Mouse (Mus musculus) MEL (cell line): ENCODE data around the gene Fgfr2. TPM values are rescaled to one million over a fixed set of nuclear protein-coding genes. Genes with fewer than 3 reads are reported as not detected.
A peak's percentile ranks its signal among the peaks of the same experiment; 100 is the strongest.

Experiments
- DNase-seq: peaks from one replicate; pipeline ENCODE4 v3.0.0; 2011; ENCODE audit warnings: low read depth, low spot score
- H3K27ac ChIP-seq: 2 replicates; pipeline ENCODE4 v1.5.1; 2012; ENCODE audit warnings: low read depth, mild to moderate bottlenecking, control low read depth, low read length, moderate library complexity; ENCODE audit not compliant: control insufficient read depth
- H3K27me3 ChIP-seq, 2 experiments: fragments of 150-350 bp in 1 of 2; sonication (generic) in 1 of 2; 2 replicates each; pipeline ENCODE4 v1.6.1; 2012; ENCODE audit warnings: low read length in 2 of 2, mild to moderate bottlenecking in 2 of 2, improper control_type of control experiment in 1 of 2, moderate library complexity in 1 of 2; ENCODE audit not compliant: insufficient read depth in 2 of 2, control insufficient read depth in 1 of 2
- H3K36me3 ChIP-seq, 2 experiments: 2 replicates each; pipeline ENCODE4 v1.6.1; 2012 to 2014; ENCODE audit warnings: low read length in 2 of 2, improper control_type of control experiment in 1 of 2, inconsistent platforms in 1 of 2, mild to moderate bottlenecking in 1 of 2; ENCODE audit not compliant: insufficient read depth in 2 of 2, control insufficient read depth in 1 of 2
- H3K4me1 ChIP-seq, 2 experiments: fragments of 150-350 bp in 1 of 2; sonication (generic) in 1 of 2; 2 replicates each; pipeline ENCODE4 v1.6.1; 2012; ENCODE audit warnings: low read length in 2 of 2, improper control_type of control experiment in 1 of 2, mild to moderate bottlenecking in 1 of 2; ENCODE audit not compliant: insufficient read depth in 2 of 2, control insufficient read depth in 1 of 2
- H3K4me3 ChIP-seq, 2 experiments: fragments of 150-350 bp in 1 of 2; sonication (generic) in 1 of 2; 2 replicates each; pipeline ENCODE4 v1.5.1; 2012; ENCODE audit warnings: low read depth in 2 of 2, low read length in 2 of 2, mild to moderate bottlenecking in 2 of 2, moderate library complexity in 2 of 2, control low read depth in 1 of 2, improper control_type of control experiment in 1 of 2; ENCODE audit not compliant: control insufficient read depth in 1 of 2, insufficient read depth in 1 of 2
- H3K79me2 ChIP-seq: 2 replicates; pipeline ENCODE4 v1.6.1; 2012; ENCODE audit warnings: mild to moderate bottlenecking, low read length, moderate library complexity; ENCODE audit not compliant: control insufficient read depth, poor library complexity, insufficient read depth
- H3K9ac ChIP-seq: 2 replicates; pipeline ENCODE4 v1.6.1; 2012; ENCODE audit warnings: low read depth, mild to moderate bottlenecking, control low read depth, low read length, moderate library complexity; ENCODE audit not compliant: control insufficient read depth, poor library complexity, severe bottlenecking
- H3K9me3 ChIP-seq: fragments of 150-350 bp; sonication (generic); replicated peaks from 2 replicates; pipeline ENCODE4 v1.6.1; 2012; ENCODE audit warnings: mild to moderate bottlenecking, low read length, improper control_type of control experiment, moderate library complexity; ENCODE audit not compliant: insufficient read depth
- BHLHE40 ChIP-seq: IDR thresholded peaks from 2 replicates; pipeline ENCODE4 v1.6.1; 2012; ENCODE audit warnings: low read depth, mild to moderate bottlenecking, inconsistent platforms, low read length, improper control_type of control experiment, borderline replicate concordance
- CHD1 ChIP-seq: IDR thresholded peaks from 2 replicates; pipeline ENCODE4 v1.6.1; 2012; ENCODE audit warnings: low read depth, mild to moderate bottlenecking, inconsistent platforms, low read length, improper control_type of control experiment
- ELF1 ChIP-seq: IDR thresholded peaks from 2 replicates; pipeline ENCODE4 v1.6.1; 2014; ENCODE audit warnings: low read depth, mild to moderate bottlenecking, inconsistent platforms, low read length, improper control_type of control experiment, moderate library complexity
- ETS1 ChIP-seq: IDR thresholded peaks from 2 replicates; pipeline ENCODE4 v1.6.1; 2012; ENCODE audit warnings: low read depth, mild to moderate bottlenecking, inconsistent platforms, low read length, improper control_type of control experiment, moderate library complexity
- HCFC1 ChIP-seq: IDR thresholded peaks from 2 replicates; pipeline ENCODE4 v1.6.1; 2012; ENCODE audit warnings: low read depth, mild to moderate bottlenecking, inconsistent platforms, low read length, improper control_type of control experiment, moderate library complexity
- JUND ChIP-seq: IDR thresholded peaks from 2 replicates; pipeline ENCODE4 v1.6.1; 2011; ENCODE audit warnings: low read depth, mild to moderate bottlenecking, improper control_type of control experiment, low read length
- KAT2A ChIP-seq: conservative IDR thresholded peaks from 2 replicates; pipeline ENCODE4 v1.6.1; 2012; ENCODE audit warnings: low read depth, low read length, improper control_type of control experiment, inconsistent platforms
- MAX ChIP-seq: IDR thresholded peaks from 2 replicates; pipeline ENCODE4 v1.6.1; 2011; ENCODE audit warnings: low read length, improper control_type of control experiment
- MAZ ChIP-seq: IDR thresholded peaks from 2 replicates; pipeline ENCODE4 v1.6.1; 2012; ENCODE audit warnings: low read depth, mild to moderate bottlenecking, inconsistent platforms, low read length, improper control_type of control experiment
- MEF2A ChIP-seq: IDR thresholded peaks from 2 replicates; pipeline ENCODE4 v1.6.1; 2014; ENCODE audit warnings: low read depth, mild to moderate bottlenecking, inconsistent platforms, low read length, improper control_type of control experiment; ENCODE audit not compliant: poor library complexity, insufficient replicate concordance, severe bottlenecking; ENCODE audit errors: extremely low read depth
- MXI1 ChIP-seq: IDR thresholded peaks from 2 replicates; pipeline ENCODE4 v1.6.1; 2011; ENCODE audit warnings: mild to moderate bottlenecking, low read depth, low read length, improper control_type of control experiment
- MYB ChIP-seq: IDR thresholded peaks from 2 replicates; pipeline ENCODE4 v1.6.1; 2011; ENCODE audit warnings: mild to moderate bottlenecking, low read depth, low read length, improper control_type of control experiment
- NELFE ChIP-seq: IDR thresholded peaks from 2 replicates; pipeline ENCODE4 v1.6.1; 2011; ENCODE audit warnings: low read depth, low read length, improper control_type of control experiment
- NRF1 ChIP-seq: IDR thresholded peaks from 2 replicates; pipeline ENCODE4 v1.6.1; 2014; ENCODE audit warnings: low read depth, mild to moderate bottlenecking, inconsistent platforms, low read length, improper control_type of control experiment, moderate library complexity; ENCODE audit not compliant: poor library complexity, insufficient read depth, severe bottlenecking
- POLR2A ChIP-seq, 2 experiments: IDR thresholded peaks; 2 replicates each; pipeline ENCODE4 v1.6.1; 2011 to 2012; ENCODE audit warnings: low read length in 2 of 2, mild to moderate bottlenecking in 2 of 2, control low read depth in 1 of 2, improper control_type of control experiment in 1 of 2, low read depth in 1 of 2, moderate library complexity in 1 of 2; ENCODE audit not compliant: control insufficient read depth in 1 of 2, insufficient read depth in 1 of 2, poor library complexity in 1 of 2
- POLR2AphosphoS2 ChIP-seq: IDR thresholded peaks from 2 replicates; pipeline ENCODE4 v1.6.1; 2011; ENCODE audit warnings: low read length, improper control_type of control experiment
- POLR2AphosphoS5 ChIP-seq: IDR thresholded peaks from 2 replicates; pipeline ENCODE4 v1.6.1; 2012; ENCODE audit warnings: low read depth, borderline replicate concordance, mild to moderate bottlenecking, inconsistent platforms, low read length, moderate library complexity, mixed read lengths
- RAD21 ChIP-seq: IDR thresholded peaks from 2 replicates; pipeline ENCODE4 v1.6.1; 2011; ENCODE audit warnings: mild to moderate bottlenecking, low read depth, low read length, improper control_type of control experiment
- SMC3 ChIP-seq: IDR thresholded peaks from 2 replicates; pipeline ENCODE4 v1.6.1; 2011; ENCODE audit warnings: low read depth, low read length, improper control_type of control experiment
- TBP ChIP-seq: IDR thresholded peaks from 2 replicates; pipeline ENCODE4 v1.8.0; 2011; ENCODE audit warnings: low read depth, low read length, improper control_type of control experiment
- ZC3H11A ChIP-seq: IDR thresholded peaks from 2 replicates; pipeline ENCODE4 v1.6.1; 2012; ENCODE audit warnings: low read depth, mild to moderate bottlenecking, inconsistent platforms, low read length, improper control_type of control experiment
- polyA plus RNA-seq, 2 experiments: library from polyadenylated mRNA; stranded (reverse) in 1 of 2; unstranded in 1 of 2; fragments of >175 nt in 1 of 2; fragments of >200 nt in 1 of 2; gene quantifications; 2 replicates each; pipeline versions ENCODE4 v1.2.1 to v1.2.4; 2012; ENCODE audit warnings: low replicate concordance in 2 of 2, low read depth in 1 of 2; ENCODE audit not compliant: insufficient read length in 2 of 2, insufficient read depth in 1 of 2, missing spikeins in 1 of 2
- total RNA-seq: library from RNA; depleted of rRNA; stranded (reverse); fragments of 300-350 nt; gene quantifications from 2 replicates; pipeline ENCODE4 v1.2.3, GENCODE M21; 2012

The Fgfr2 gene
- total and polyA plus RNA-seq, 3 experiments = not detected

GRCm38 (mm10) chr7:132808841-132809682 lies 314.1 kb downstream of the Fgfr2 start:
- no peaks in the 10 kb centered on the region for H3K27me3 ChIP-seq
- no peaks in the 10 kb centered on the region for H3K9me3 ChIP-seq
- peak; percentile 24 for DNase-seq
- H3K79me2 ChIP-seq = peaks cover 50% of the 10 kb centered on the region
- no peak overlapping the region for H3K27ac ChIP-seq
- H3K4me1 ChIP-seq = peaks cover 14 to 24% of the 10 kb centered on the region in 2 experiments
- TF ChIP-seq NELFE (no peak), TBP (no peak), KAT2A (no peak), MAZ (no peak), MYB (no peak), CHD1 (no peak), ETS1 (no peak), JUND (no peak), RAD21 (no peak), NRF1 (no peak), SMC3 (no peak), POLR2AphosphoS2 (no peak), MXI1 (no peak), MEF2A (no peak), BHLHE40 (no peak), HCFC1 (no peak), POLR2A (IDR thresholded peaks at IDR 0.05; ENCODE audit: control insufficient read depth in 1 of 2, insufficient read depth in 1 of 2, low read depth in 1 of 2, low read length in 2 of 2, poor library complexity in 1 of 2) (no peak)
- H3K36me3 ChIP-seq = peaks cover 0 to 22% of the 10 kb centered on the region in 2 experiments; a peak in 2 of 4 replicates
- H3K4me3 ChIP-seq = no peak overlapping the region
- H3K9ac ChIP-seq = no peak overlapping the region; the same call in 1 of the 2 replicates

- Histone ChIP-seq H3K4me3 (no peak overlapping the region), H3K36me3 (peaks cover 0 to 26% of the 10 kb centered on the region in 2 experiments; a peak in 2 of 4 replicates), H3K4me1 (peaks cover 14 to 27% of the 10 kb centered on the region in 2 experiments), H3K27ac (no peak overlapping the region), H3K9me3 (no peaks in the 10 kb centered on the region), H3K9ac (no peak overlapping the region), H3K27me3 (no peaks in the 10 kb centered on the region), H3K79me2 (peaks cover 50% of the 10 kb centered on the region)
- no peak for TF ChIP-seq ZC3H11A
- no peak for TF ChIP-seq POLR2AphosphoS5
- TF ChIP-seq MAX = no peak
- no peak for TF ChIP-seq ELF1
- TF ChIP-seq BHLHE40 = no peak
- no peak for TF ChIP-seq POLR2A (IDR thresholded peaks at IDR 0.05; ENCODE audit: control insufficient read depth in 1 of 2, insufficient read depth in 1 of 2, low read depth in 1 of 2, low read length in 2 of 2, poor library complexity in 1 of 2)
- DNase-seq = no peak
Observed at GRCm38 (mm10) chr7:132808051-132808796, 314.9 kb downstream of the Fgfr2 start.
